Mouse (Mus musculus): Measurements from ENCODE around the gene Mbnl2. TPM values are rescaled to one million over a fixed set of nuclear protein-coding genes. Genes with fewer than 3 reads are reported as not detected.
"Not testable (repeated sequence)": the region's sequence is repeated elsewhere in the genome, so short reads cannot be mapped to it uniquely, and the experiment has no call there.

Gene Mbnl2
- polyA plus RNA-seq, 3 experiments from 2014 or later: 42.4 to 57.5 (median 51.7) TPM

- ATAC-seq: no peak
These were observed 55.5 kb downstream of the Mbnl2 start for GRCm38 (mm10) chr14:120330881-120331514.

GRCm38 (mm10) chr14:120333465-120334243 is 58.2 kb downstream of the Mbnl2 start:
- ATAC-seq: no peak

GRCm38 (mm10) chr14:120335366-120335765 is 59.9 kb downstream of the Mbnl2 start:
- ATAC-seq: no peak

GRCm38 (mm10) chr14:120335871-120336270 is 60.4 kb downstream of the Mbnl2 start:
- no peak for ATAC-seq

- ATAC-seq: no peak
These were observed 60.9 kb downstream of the Mbnl2 start for GRCm38 (mm10) chr14:120336380-120336779.

- ATAC-seq: no peak
These were observed 61.4 kb downstream of the Mbnl2 start for GRCm38 (mm10) chr14:120336841-120337240.

GRCm38 (mm10) chr14:120337731-120338462 is 62.4 kb downstream of the Mbnl2 start:
- no peak for ATAC-seq

- no peak for ATAC-seq
These were observed 63.2 kb downstream of the Mbnl2 start for GRCm38 (mm10) chr14:120338706-120339105.

GRCm38 (mm10) chr14:120341912-120342311 is 66.4 kb downstream of the Mbnl2 start:
- ATAC-seq: no peak

GRCm38 (mm10) chr14:120342321-120342720 is 66.9 kb downstream of the Mbnl2 start:
- no peak for ATAC-seq

- no peak for ATAC-seq
These were observed 69.2 kb downstream of the Mbnl2 start for GRCm38 (mm10) chr14:120344641-120345040.

- peak; percentile 91 for ATAC-seq
These were observed 72.2 kb downstream of the Mbnl2 start for GRCm38 (mm10) chr14:120347410-120348315.

- ATAC-seq: no peak
These were observed 73.9 kb downstream of the Mbnl2 start for GRCm38 (mm10) chr14:120349332-120349731.

- ATAC-seq: no peak
These were observed 76.8 kb downstream of the Mbnl2 start for GRCm38 (mm10) chr14:120352136-120352843.

- ATAC-seq: no peak
These were observed 77.7 kb downstream of the Mbnl2 start for GRCm38 (mm10) chr14:120353211-120353610.

- ATAC-seq: no peak
These were observed 79.1 kb downstream of the Mbnl2 start for GRCm38 (mm10) chr14:120354595-120354994.

- no peak for ATAC-seq
These were observed 79.7 kb downstream of the Mbnl2 start for GRCm38 (mm10) chr14:120355040-120355741.

GRCm38 (mm10) chr14:120355742-120356440 is 80.4 kb downstream of the Mbnl2 start:
- no peak for ATAC-seq

GRCm38 (mm10) chr14:120357321-120358070 is 82.0 kb downstream of the Mbnl2 start:
- ATAC-seq: no peak

GRCm38 (mm10) chr14:120359608-120360007 is 84.1 kb downstream of the Mbnl2 start:
- not testable (repeated sequence) for ATAC-seq
